Mouse (Mus musculus) splenic B cell, adult 2 months (primary cell): ENCODE results near the gene Enpep.

Experiments used
- DNase-seq: peaks from one replicate; pipeline ENCODE4 v3.0.0-alpha.2; 2011; ENCODE audit warnings: low read depth, low spot score
- H3K27me3 ChIP-seq: 2 replicates; pipeline ENCODE4 v1.6.1; 2012; ENCODE audit warnings: mild to moderate bottlenecking, low read length, moderate library complexity, mixed read lengths; ENCODE audit not compliant: control insufficient read depth, poor library complexity, insufficient read depth, severe bottlenecking
- H3K36me3 ChIP-seq: 2 replicates; pipeline ENCODE4 v1.6.1; 2012; ENCODE audit warnings: mild to moderate bottlenecking, low read length, moderate library complexity, mixed read lengths; ENCODE audit not compliant: control insufficient read depth, poor library complexity, insufficient read depth, severe bottlenecking

Enpep gene

DNA sequence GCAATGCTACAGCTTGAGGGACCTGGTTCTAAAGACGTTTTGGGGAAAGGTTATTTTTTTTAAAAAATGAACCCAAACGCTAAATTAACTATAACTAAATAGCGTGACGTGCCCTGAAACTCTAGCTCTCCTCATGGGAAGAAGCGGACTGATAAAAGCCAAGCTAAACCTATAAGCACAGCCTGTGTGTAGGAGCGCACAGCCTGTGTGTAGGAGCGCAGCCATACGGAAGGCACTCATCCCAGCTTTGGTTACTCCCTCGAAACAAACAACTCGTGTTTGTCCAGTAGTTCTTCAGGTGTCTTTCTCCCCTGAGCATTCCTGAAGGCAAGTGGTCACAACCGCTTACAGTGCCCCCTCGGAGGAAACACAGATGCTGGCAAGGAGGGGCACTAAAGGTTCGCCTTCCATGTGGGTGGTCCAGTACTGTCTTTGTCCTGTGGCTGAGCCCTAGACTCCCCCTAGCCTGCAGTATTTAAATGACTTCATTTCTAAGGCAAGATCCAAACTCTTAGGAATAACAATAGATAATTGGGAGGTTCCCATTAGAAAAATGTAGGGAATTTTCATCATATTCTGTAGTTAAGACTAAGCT, 93.8 kb downstream of the Enpep start:
- H3K27me3 ChIP-seq: no peaks in the 10 kb centered on the region
- DNase-seq: no peak
- H3K36me3 ChIP-seq: no peaks in the 10 kb centered on the region

- no peak for DNase-seq
- H3K27me3 ChIP-seq: no peaks in the 10 kb centered on the region
- H3K36me3 ChIP-seq: no peaks in the 10 kb centered on the region
These were observed 94.5 kb downstream of the Enpep start for GRCm38 (mm10) chr3:129238010-129238409.

DNA sequence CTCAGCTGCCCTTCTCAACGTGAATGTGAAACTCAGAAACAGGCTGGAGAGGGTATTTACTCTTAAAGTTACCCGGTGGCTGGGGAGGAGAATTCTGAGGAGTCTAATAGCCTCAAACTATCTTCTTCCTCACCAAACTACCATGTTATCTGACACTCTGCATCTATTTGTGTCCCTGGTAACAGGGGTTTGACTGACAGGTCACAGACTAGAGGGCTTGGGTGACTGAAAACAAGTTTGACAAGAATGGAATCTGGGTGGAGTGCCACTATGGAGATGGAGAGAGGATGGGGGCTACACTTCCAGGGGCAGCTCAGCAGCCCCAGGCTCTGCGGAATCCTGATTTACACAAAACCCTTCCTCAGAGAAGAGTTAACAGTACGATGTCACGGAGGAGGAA, 105.2 kb downstream of the Enpep start:
- no peaks in the 10 kb centered on the region for H3K36me3 ChIP-seq
- peaks cover 7% of the 10 kb centered on the region for H3K27me3 ChIP-seq
- DNase-seq: no peak

- H3K27me3 ChIP-seq: peaks cover 8% of the 10 kb centered on the region
- no peaks in the 10 kb centered on the region for H3K36me3 ChIP-seq
- DNase-seq: no peak
These were observed 105.8 kb downstream of the Enpep start for GRCm38 (mm10) chr3:129226681-129227080.

DNA sequence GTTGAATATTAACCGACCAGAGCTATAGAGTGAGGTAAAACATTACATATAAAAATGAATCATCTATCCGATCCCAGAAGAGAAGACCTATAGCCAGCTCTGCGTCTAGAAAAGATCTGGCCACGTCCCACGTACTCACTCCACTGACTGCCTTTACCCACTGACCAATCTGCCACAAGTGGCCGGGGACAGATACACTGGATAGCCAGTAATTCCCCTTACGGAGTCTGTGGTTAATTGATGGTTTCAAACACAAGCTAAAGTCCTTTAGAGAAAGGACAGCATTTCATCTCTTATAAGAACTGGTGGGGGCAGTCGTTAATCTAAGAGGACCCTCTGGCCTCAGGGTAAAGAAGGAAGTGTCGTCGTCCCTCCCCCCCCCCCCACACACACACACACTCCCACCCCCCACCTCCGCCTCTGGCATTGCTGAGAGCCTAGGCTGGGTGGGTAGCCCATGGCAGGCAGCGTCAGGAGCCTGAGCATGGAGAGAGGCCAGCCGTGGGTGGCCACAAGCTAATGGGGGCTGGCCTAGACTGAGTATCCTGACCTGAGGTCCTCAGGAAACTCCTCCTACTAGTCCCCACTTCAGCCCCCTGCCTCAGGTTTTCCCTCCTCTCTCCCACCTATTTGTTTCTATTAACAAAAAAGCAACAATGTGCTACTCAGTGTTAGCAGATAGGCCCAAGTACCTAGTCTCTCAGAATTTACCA, 106.8 kb downstream of the Enpep start:
- Histone ChIP-seq H3K27me3 (peaks cover 9% of the 10 kb centered on the region), H3K36me3 (no peaks in the 10 kb centered on the region)
- DNase-seq: no peak

DNA sequence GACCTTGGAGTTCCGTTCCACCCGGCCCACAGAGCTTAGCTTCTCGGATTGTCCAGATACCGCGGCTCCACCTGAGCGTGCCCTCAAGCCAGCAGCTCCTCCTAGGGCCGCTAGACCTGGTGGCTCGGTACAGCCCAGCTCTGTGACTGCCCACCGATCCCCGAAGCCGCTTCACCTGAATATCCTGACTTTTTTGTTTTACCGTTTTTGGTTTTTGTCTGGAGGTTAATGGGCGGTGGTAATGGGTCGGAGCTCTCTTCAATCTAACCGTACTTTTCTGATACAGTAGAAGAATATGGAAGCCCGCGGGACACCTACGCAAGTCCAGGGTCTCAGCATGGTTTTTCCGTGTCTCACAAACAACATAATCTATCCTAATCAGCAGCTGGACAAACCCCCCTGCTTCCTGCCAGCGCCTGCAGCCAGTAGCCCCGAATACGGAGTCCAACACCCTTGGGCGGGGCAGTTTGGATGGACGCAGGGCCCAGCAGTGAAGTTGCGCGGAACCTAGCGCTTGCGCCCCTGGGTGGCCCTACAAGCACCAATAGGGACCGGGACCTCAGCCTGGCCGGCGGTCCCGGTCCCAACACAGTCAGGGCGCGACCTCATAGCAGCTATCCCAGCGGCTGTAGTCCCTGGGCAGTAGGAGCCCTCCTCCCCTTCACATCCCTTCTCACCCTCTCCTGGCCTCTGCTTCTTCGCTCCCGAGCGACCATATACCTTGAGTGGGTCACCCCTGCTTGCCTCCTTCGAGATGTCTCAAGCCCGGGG, 107.5 kb downstream of the Enpep start:
- no peaks in the 10 kb centered on the region for H3K36me3 ChIP-seq
- peaks cover 11% of the 10 kb centered on the region for H3K27me3 ChIP-seq
- DNase-seq: no peak

GRCm38 (mm10) chr3:129223964-129224805, 108.3 kb downstream of the Enpep start:
- Histone ChIP-seq H3K27me3 (peaks cover 11% of the 10 kb centered on the region), H3K36me3 (no peaks in the 10 kb centered on the region)
- no peak for DNase-seq

GRCm38 (mm10) chr3:129223401-129223800, 109.1 kb downstream of the Enpep start:
- Histone ChIP-seq H3K36me3 (no peaks in the 10 kb centered on the region), H3K27me3 (peaks cover 14% of the 10 kb centered on the region)
- DNase-seq: no peak

DNA sequence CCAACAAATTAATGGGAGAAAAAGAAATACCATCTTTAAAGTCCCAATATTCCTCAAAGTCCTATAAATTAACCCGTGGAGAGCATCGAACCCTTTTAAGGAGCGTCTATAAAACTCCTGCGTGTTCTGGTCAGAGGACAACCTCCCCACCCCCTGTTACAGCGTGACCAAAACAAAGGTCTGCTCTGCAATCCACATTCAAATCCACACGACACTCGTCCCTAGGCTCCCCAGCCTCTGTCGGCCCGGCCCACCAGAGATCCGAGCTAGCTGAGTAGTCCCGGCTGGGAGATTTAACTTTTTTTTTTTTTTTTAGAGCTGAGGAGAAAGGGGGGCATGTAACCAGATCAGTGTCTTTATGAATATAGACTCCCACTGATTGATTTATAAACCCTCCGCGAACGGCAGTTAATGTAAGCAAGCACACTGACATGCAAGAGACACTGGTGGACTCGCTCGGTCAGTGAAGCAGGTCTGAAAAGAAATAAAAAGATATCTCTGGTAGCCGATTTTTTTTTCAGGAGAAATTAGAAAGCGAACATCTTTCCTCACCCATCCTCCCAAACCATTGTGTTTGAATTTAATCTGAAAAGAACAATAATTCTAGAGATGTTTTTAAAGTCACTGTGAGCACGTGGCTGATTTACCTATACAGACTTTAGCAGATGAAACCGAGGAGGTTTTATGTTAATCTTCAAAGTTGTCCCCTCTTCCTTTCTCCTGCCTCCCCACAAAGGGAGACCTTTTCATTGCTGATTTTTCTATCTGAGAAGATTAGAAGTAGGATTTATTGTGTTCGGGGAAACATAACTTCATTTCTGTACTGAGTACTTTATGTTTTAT, 109.9 kb downstream of the Enpep start:
- DNase-seq: no peak
- Histone ChIP-seq H3K27me3 (peaks cover 14% of the 10 kb centered on the region), H3K36me3 (no peaks in the 10 kb centered on the region)

DNA sequence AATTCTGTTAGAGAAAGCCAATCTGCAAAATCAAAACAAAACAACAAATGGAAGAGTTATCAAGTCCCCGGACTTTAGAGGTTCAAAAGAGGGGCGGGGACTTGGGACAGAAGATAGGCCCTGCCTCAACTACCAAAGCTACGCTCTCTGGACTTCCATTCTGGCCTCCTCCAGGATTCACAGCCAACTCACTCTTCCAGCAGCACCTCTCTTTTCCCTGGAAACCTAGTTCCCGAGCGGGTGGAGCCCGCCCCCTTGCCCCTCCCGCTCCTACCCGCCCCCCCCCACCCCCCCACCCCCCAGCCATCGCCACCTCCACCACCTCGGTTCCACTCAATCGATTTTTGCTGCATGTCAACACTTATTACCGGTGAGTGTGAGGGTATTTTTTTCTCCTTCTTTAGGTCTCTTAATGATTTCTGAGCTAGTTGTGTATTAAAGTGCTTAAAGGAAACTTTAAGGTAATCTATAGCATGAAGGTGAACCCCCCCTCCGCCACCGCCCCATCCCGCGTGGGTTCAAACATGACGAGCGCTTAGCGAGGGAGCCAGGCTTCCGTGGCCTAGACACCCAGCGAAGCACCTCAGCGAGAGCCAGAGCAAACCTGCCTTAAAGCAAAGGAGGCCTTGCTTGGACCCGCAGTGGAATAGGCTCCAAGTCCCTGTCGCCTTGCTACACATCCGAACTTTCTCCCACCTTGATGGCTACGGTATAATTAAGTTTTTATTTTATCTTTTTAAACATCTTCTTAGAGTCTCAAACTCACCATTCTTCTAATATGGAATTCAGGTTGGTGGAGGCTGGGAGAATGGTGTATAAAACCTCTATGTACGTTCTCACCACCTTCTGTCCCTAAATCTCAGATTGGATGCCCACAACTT, 110.9 kb downstream of the Enpep start:
- Histone ChIP-seq H3K27me3 (peaks cover 16% of the 10 kb centered on the region), H3K36me3 (no peaks in the 10 kb centered on the region)
- DNase-seq: no peak

GRCm38 (mm10) chr3:129220681-129221379, 111.7 kb downstream of the Enpep start:
- Histone ChIP-seq H3K36me3 (no peaks in the 10 kb centered on the region), H3K27me3 (peaks cover 16% of the 10 kb centered on the region)
- DNase-seq: no peak

DNA sequence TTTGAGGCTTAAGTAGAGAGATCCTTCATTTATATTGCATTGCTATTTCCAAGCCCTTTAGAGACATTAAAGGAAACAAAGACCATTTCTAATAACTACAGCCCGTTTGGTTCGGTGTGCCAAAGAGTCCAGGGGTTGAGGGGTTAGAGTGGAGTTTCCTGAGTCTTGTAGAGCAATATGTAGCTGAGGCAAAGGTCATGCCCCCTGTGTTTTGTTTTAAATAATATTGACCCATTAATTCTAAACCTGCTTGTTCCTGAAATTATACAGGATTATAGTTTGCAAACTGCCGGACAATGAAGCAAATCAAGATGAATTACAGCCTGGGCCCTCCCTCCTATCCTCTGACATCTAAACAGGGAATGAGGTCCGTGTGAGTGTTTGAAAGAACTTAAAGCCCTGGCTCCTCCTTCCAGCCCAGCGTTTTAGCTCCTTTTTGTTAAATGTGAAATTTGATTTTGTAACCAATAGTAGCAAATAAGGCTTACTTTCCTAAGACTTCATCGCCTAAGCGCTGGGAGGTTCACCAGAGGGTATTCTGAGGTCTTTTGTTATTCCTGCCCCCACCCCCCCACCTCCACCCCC, 112.3 kb downstream of the Enpep start:
- Histone ChIP-seq H3K27me3 (peaks cover 16% of the 10 kb centered on the region), H3K36me3 (no peaks in the 10 kb centered on the region)
- no peak for DNase-seq
